Mouse (Mus musculus): ENCODE results near the gene Pex6.

Pex6 gene

DNA sequence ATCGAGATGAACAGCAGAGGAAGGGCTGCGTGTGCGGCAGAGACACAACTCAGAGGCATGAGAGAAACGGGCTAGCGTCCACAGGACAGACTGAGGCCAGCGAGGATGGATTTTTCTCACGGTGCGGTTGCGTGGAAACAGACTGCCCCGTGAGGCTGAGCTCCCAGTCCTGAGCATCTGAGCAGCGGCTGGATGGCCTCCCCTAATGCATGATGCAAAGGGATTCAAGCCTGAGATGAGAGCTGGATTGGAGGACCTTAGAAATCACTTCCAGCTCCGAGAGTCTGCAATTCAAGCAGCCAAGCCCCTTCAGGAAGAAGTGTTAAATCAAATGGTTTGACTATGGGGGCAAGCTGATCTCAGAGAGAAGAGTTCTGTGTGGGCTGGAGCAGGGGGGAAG lies 9.8 kb upstream of the Pex6 start:
- no peak for DNase-seq

GRCm38 (mm10) chr17:46702100-46702499 lies 9.2 kb upstream of the Pex6 start:
- DNase-seq, result no peak

- DNase-seq, result no peak
Observed at GRCm38 (mm10) chr17:46702506-46702905, 8.8 kb upstream of the Pex6 start.

DNA sequence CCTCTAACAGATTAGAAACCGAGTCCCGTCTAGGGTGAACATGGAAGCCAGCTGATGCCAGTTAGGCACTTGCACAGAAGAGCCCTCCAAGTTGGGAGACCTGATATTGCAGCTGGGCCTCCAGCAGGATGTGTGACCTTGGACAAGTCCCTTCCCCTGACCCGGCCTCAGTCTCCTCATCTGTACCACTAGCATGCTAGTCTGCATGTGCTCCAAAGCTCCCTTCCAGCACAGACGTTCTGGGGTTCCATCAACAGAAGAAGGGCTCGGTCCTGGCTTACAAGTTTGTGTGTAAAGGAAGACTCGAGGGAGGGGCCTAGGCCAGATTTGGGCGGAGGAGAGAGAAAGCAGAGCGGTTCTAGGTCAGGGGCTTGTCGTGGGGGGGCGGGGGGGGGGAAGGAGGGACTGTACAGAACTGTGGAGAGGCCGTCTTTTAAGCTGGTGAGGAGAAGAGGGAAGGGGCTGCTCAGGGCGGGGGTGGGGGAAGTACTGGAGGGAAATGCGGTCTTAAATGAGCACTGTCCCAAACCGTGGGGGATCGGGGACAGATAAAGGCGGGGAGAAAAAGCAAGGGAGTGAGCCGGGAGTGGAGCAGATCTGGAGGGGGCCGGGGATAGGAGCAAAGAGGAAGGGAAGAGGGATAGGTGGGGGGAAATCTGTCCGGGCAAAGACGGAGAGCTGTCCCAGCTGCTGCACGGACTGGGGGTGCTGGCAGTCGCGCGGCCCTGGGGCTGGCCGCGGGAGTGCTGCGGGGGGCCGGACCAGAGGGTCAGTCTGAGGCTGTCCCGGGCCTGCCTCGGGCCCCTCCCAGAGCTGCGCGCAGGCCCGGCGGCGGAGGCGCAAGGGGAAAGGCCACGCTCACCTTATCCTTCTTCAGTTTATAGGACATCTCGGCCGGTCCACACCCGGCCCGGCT lies 7.0 kb upstream of the Pex6 start:
- DNase-seq, result no peak

DNA sequence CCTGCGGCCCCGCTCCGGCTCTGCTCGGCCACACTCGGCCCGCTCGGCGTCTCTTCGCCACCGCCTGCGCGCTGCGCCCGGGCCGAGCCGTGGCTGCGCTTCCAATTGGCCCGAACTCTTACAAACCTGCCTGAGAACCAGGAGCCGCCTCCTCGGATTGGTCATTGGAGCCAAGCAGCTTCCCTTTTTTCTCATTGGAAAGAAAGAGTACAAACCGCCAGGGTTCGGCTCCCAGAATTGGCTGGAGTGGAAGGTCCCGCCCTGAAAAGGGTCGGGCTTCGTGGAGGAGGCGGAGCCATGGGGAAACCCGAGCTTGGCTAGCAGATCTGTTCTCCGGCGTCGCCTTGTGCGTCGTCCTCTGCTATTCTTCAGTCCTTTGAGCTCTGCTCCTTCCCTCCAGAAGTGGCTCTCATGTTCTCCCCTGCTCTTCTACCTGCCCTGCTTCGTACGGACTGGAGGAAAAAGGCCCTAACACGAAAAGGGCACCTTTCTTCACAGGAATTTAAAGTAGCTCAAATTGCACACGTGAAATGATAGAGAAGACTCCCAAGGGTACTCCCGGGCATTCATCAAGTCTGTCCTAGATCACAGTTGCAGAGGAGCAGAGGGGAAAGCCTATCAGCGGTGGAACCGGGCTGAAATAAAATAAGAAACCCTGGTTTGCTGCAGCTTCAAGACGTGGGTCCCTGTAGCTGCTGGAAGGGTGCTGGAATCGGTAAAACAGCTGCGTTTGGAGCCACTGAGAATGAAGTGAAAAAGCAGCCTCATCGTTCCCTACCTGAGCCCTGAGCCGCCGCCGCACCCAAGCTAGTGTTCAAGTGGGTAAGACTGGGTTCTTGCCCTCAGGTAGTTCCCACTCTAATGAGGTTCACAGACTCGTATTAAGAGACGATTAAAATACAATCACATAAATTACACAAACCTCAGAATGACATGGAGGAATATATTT lies 6.1 kb upstream of the Pex6 start, which contains the start of gene Ppp2r5d:
Gene Ppp2r5d (minus strand): TSS at position 225 of the 949 bp plus-strand sequence.
- peak; percentile 95 for DNase-seq

- DNase-seq, result no peak
Observed at GRCm38 (mm10) chr17:46706375-46707089, 4.7 kb upstream of the Pex6 start.

- DNase-seq, result peak; percentile 39
Observed at GRCm38 (mm10) chr17:46711612-46712271, 479 bp downstream of the Pex6 start.

DNA sequence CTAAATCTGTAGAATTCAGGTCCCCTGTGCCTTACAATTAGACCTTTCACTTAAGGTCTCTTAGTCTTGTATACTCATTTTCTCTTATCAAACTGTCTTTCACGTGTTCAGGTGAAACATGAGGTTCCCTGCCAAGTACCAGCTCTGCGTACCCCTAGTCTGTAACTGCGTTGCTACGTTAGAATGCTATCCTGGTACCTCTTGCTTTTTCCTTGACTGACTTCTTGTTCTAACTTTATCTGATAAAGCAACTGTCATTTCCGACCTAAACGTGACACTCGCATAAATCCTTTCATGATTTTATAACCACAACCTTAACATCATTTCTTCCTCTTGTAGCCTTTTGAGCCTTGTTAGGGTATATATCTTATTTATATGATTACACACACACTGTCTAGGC lies 1.2 kb downstream of the Pex6 start:
- no peak for DNase-seq

- DNase-seq, result no peak
Observed at GRCm38 (mm10) chr17:46713849-46714248, 2.6 kb downstream of the Pex6 start.

DNA sequence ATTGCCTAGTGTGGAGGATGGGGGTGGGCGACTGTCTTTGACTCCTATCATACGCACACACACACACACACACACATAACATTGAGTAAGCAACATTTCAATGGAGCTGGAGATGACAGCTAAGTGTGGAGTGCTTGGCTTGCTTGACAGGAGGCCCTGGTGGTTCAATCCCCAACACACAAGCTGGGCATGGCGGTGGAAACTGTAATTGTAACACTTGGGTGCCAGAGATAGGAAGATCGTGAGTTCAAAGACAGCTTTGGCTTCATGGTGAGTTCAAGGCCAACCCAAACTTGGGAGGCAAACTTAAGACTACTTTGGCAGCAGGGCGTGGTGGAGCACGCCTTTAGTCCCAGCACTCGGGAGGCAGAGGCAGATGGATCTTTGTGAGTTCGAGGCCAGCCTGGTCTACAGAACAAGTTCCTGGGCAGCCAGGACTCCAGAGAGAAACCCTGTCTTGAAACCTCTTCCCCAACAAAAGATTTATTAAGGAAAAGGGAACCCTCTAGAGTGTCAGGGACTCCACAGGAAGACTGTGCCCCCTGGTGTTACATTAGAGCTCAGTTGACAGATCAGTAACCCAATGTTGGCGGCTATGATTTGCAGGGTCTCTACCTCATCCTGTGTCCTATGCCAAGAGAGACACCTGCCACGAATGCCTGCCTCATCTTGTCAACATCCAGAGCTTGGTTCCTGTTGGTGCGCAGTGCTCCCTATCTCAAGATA lies 3.7 kb downstream of the Pex6 start:
- DNase-seq, result no peak

GRCm38 (mm10) chr17:46721077-46721476 lies 9.8 kb downstream of the Pex6 start:
- no peak for DNase-seq

DNA sequence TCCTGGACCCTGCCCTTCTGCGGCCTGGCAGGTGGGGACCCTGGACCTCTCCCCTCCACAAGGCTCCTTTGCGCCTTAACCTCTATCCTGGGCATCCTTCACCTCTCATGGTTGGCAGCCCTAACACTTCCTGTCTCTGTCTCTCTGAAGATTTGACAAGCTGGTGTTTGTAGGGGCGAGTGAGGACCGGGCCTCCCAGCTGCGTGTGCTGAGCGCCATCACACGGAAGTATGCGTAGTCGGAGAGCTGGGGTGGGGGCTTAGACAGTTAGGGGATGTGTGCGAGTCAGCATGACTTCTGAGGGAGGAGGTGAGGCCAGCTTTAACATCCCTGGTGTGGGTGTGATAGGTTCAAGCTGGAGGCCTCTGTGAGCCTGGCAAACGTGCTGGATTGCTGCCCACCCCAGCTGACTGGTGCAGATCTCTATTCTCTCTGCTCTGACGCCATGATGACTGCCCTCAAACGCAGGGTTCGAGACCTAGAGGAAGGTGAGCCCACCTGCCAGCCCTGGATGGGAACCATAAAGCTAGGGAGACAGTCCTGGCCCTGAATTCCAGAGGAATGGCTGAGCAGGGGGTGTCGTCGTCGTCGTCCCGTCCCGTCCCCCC lies 13.3 kb downstream of the Pex6 start:
- DNase-seq, result no peak

- DNase-seq, result no peak
Observed at GRCm38 (mm10) chr17:46725273-46725672, 14.0 kb downstream of the Pex6 start.

DNA sequence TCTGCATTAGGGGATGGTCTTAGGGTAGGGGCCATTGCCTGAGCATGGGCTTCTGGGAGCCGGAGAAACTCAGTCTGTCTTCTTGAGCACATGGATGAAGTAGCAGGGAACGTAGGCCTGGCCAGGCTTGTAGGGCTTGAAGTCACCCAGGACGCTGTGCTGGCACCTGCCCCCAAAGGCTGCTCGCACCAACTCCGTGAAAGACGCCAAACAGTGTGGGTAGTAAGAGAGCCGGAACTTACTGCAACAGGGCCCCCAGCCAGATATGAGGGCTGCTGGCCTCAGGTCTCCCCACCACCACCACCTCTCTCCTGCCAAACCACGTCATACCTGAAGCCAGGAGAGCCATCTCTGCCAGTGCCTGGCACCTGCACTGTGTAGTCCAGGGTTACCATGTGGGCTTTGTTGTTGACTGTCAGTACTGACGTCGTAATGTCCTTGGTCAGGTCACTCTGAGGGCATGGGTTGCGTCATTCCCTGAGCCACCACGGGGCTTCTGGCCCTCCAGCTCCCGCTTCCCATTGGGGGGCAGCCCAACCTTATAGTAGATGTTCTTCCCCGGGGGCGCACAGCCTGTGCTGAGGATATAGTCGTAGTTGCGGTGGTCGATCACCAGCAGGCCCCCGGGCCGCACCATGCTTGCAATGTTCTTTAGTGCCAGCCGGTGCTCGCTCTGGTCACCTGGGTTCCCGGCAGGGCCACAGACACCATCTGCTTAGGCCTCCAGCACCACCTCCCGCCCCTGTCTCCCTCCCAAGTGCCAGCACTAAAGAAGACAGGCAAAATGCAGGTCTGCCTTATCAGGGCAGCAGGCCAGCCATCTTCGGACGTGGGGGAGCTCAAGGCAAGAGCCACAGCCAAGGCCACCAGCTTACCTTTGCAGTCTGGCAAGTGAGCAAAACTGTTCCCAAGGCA lies 14.7 kb downstream of the Pex6 start:
- no peak for DNase-seq

GRCm38 (mm10) chr17:46727271-46727670 lies 16.0 kb downstream of the Pex6 start:
- DNase-seq, result no peak

- DNase-seq, result no peak
Observed at GRCm38 (mm10) chr17:46728021-46728420, 16.8 kb downstream of the Pex6 start.

DNA sequence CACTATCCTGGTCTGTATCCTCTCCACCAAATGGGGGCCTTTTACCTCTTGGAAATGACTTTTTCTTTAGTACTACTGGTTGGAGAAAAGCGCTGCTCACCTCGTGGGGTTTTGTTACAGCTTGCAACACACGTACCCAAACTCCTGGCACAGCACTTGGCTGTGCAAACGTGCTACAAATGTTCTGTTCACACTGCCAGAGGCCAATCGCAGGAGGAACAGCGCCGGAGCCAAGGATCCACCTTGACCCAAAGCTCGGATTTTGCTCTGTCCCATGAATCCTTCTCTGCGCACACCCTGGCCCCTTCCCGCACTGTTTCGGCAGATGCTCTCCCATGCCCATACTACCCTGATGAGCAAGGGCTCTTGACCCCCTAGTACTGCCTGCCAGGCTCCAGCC lies 17.2 kb downstream of the Pex6 start:
- no peak for DNase-seq

DNA sequence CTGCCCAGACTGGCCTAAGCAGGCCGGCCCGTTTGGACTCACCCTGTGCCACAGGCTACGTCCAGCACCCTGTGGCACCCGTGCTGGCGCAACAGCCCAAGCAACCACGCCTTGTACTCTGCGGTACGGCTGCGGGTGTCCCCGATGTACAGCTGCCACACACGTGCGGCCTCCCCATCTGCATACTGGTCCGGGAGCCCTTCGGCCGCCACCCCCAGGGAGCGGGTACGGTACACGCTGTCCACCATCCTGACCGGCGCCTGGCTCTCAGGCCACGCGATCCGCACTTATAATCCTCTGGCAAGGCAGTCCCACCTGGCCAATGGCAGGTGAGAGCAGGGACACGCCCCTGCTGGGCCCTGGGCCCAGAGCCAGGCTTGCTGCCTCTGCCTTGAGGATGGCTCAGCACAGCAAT lies 17.6 kb downstream of the Pex6 start, which contains the start of gene Gnmt:
Gene Gnmt (minus strand): TSS at position 265 of the 415 bp plus-strand sequence.
- DNase-seq, result no peak

DNA sequence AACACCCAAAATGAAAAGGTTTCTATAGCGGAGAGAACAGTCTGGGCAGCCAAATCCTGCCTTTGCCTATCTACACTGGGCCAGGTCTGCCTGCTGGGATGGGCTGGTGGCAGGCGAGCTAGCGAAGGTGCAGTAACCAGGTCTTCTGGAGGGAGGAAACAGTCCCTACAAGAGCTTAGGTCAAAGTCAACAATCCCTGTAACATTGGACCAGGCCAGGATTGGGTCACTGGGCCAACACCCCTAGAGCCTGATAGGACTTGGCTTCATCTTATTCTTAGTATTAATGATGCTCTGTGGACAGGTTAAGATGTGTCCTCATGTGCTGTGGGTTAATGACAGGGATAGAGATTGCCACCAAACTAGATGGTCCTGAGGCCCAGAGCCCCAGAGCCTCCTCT lies 22.8 kb downstream of the Pex6 start:
- no peak for DNase-seq

DNA sequence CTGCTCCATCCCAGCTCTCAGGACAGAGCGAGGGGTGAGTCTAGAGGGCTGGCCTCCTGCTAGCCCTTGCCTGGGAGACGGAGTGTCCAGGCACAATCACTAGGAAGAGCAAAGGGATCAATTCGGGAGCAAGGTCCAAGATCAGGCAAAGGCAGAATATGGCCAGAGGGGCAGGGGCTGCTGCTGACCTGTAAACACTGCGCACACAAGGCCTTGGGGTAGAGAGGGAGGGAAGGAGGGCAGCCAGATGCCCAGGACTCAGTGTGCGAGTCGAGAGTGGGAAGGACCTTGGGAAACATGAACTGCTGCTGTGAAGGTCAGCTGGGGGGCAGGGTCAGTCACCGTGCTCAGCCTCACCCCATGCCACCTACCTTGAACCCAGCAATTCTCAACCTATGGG lies 24.0 kb downstream of the Pex6 start:
- no peak for DNase-seq

Data from right cerebral cortex, postnatal 25 days (tissue).